Mouse (Mus musculus) testis, adult 2 months (tissue): Measurements from ENCODE around the gene Clec18a.
"Not testable (repeated sequence)": the region's sequence is repeated elsewhere in the genome, so short reads cannot be mapped to it uniquely, and the experiment has no call there.

Experiments
- CTCF ChIP-seq: fragments of 200-500 bp; IDR thresholded peaks from 2 replicates; pipeline ENCODE4 v1.5.1; 2012; ENCODE audit warnings: low read depth, mild to moderate bottlenecking, inconsistent platforms, low read length, moderate library complexity; ENCODE audit not compliant: control insufficient read depth, insufficient read depth, insufficient replicate concordance
- POLR2A ChIP-seq: fragments of 200-500 bp; IDR thresholded peaks from 2 replicates; pipeline ENCODE4 v1.6.1; 2012; ENCODE audit warnings: low read depth, mild to moderate bottlenecking, inconsistent platforms, low read length, moderate library complexity; ENCODE audit not compliant: control insufficient read depth

- TF ChIP-seq CTCF, POLR2A: not testable (repeated sequence)
Measured at GRCm38 (mm10) chr8:111083936-111084335, 8.3 kb downstream of the Clec18a start.
